Mouse (Mus musculus) cerebellum, adult 2 months (tissue): ENCODE results near the gene Asb11.

Experiments used
- CTCF ChIP-seq: fragments of 200-500 bp; IDR thresholded peaks from 2 replicates; pipeline ENCODE4 v1.5.1; 2011; ENCODE audit warnings: low read depth, mild to moderate bottlenecking, control low read depth, low read length, moderate library complexity, borderline replicate concordance; ENCODE audit not compliant: insufficient read depth
- POLR2A ChIP-seq: fragments of 200-500 bp; IDR thresholded peaks from 2 replicates; pipeline ENCODE4 v1.6.1; 2011; ENCODE audit warnings: low read length, control low read depth, borderline replicate concordance; ENCODE audit not compliant: insufficient read depth

- TF ChIP-seq CTCF (no peak), POLR2A (no peak)
Observed at GRCm38 (mm10) chrX:164405080-164405649, 31.6 kb upstream of the Asb11 start.
